Mouse (Mus musculus): Measurements from ENCODE around the gene Mia2.
A peak's percentile ranks its signal among the peaks of the same experiment; 100 is the strongest.
"Not testable (repeated sequence)": the region's sequence is repeated elsewhere in the genome, so short reads cannot be mapped to it uniquely, and the experiment has no call there.

Mia2 gene

GRCm38 (mm10) chr12:59169935-59170334 is 74.3 kb downstream of the Mia2 start:
- DNase-seq = no peak

GRCm38 (mm10) chr12:59177814-59178213 is 82.2 kb downstream of the Mia2 start:
- DNase-seq = no peak

GRCm38 (mm10) chr12:59188086-59188682 is 92.6 kb downstream of the Mia2 start:
- DNase-seq = no peak

- DNase-seq = no peak
Observed at GRCm38 (mm10) chr12:59193637-59194036, 98.0 kb downstream of the Mia2 start.

- DNase-seq = no peak
Observed at GRCm38 (mm10) chr12:59194341-59195003, 98.9 kb downstream of the Mia2 start.

- peak; percentile 8 for DNase-seq
Observed at GRCm38 (mm10) chr12:59195065-59195464, 99.5 kb downstream of the Mia2 start.

- no peak for DNase-seq
Observed at GRCm38 (mm10) chr12:59195941-59196340, 100.3 kb downstream of the Mia2 start.

- DNase-seq = no peak
Observed at GRCm38 (mm10) chr12:59198750-59199149, 103.2 kb downstream of the Mia2 start.

- DNase-seq = no peak
Observed at GRCm38 (mm10) chr12:59199361-59199760, 103.8 kb downstream of the Mia2 start.

GRCm38 (mm10) chr12:59205571-59205970 is 110.0 kb downstream of the Mia2 start:
- no peak for DNase-seq

GRCm38 (mm10) chr12:59206208-59206999 is 110.8 kb downstream of the Mia2 start:
- DNase-seq = no peak

GRCm38 (mm10) chr12:59207000-59207390 is 111.4 kb downstream of the Mia2 start:
- no peak for DNase-seq

GRCm38 (mm10) chr12:59207814-59208213 is 112.2 kb downstream of the Mia2 start:
- no peak for DNase-seq

- no peak for DNase-seq
Observed at GRCm38 (mm10) chr12:59216176-59216575, 120.6 kb downstream of the Mia2 start.

- no peak for DNase-seq
Observed at GRCm38 (mm10) chr12:59216676-59217266, 121.2 kb downstream of the Mia2 start.

- DNase-seq = no peak
Observed at GRCm38 (mm10) chr12:59217331-59217730, 121.7 kb downstream of the Mia2 start.

- no peak for DNase-seq
Observed at GRCm38 (mm10) chr12:59218640-59219321, 123.2 kb downstream of the Mia2 start.

- DNase-seq = peak; percentile 98
Observed at GRCm38 (mm10) chr12:59219325-59220225, 124.0 kb downstream of the Mia2 start, which contains the start of gene Fbxo33. TSS of gene Fbxo33 (minus strand) at chr12:59219725.

- DNase-seq = no peak
Observed at GRCm38 (mm10) chr12:59228401-59228800, 132.8 kb downstream of the Mia2 start.

GRCm38 (mm10) chr12:59238434-59238833 is 142.8 kb downstream of the Mia2 start:
- no peak for DNase-seq

GRCm38 (mm10) chr12:59241031-59241430 is 145.4 kb downstream of the Mia2 start:
- not testable (repeated sequence) for DNase-seq

Measured in kidney, postnatal 14 days (tissue).